Mouse (Mus musculus): Measurements from ENCODE around the gene Polr2m. TPM values are rescaled to one million over a fixed set of nuclear protein-coding genes. Genes with fewer than 3 reads are reported as not detected.

Polr2m gene
- polyA plus RNA-seq, 1 experiment from 2014 or later: 328 TPM

GRCm38 (mm10) chr9:71512899-71513298 lies 27.2 kb upstream of the Polr2m start:
- H3K36me3 ChIP-seq (ENCODE audit: control insufficient read depth, insufficient read depth, low read length): no peaks in the 10 kb centered on the region
- H3K9ac ChIP-seq (replicated peaks; ENCODE audit: low read depth, low read length): no peak overlapping the region
- no peak overlapping the region for H3K4me3 ChIP-seq (ENCODE audit: low read depth, low read length)
- H3K27me3 ChIP-seq (ENCODE audit: control insufficient read depth, insufficient read depth, low read length): no peaks in the 10 kb centered on the region
- ATAC-seq (ENCODE audit: insufficient number of reproducible peaks, insufficient read depth, low FRiP score, low read depth): no peak
- H3K4me1 ChIP-seq (ENCODE audit: control insufficient read depth, insufficient read depth, low read length): no peaks in the 10 kb centered on the region
- no peaks in the 10 kb centered on the region for H3K9me3 ChIP-seq (ENCODE audit: control insufficient read depth, low read depth, low read length)
- WGBS: 72% methylated on average over 10 of the region's 10 CpGs
- H3K4me2 ChIP-seq (replicated peaks; ENCODE audit: low read depth, low read length): no peak overlapping the region
- H3K27ac ChIP-seq (ENCODE audit: low read length): no peak overlapping the region

GRCm38 (mm10) chr9:71498391-71499182 lies 12.9 kb upstream of the Polr2m start:
- Histone ChIP-seq H3K4me3 (ENCODE audit: low read depth, low read length) (no peak overlapping the region), H3K4me2 (replicated peaks; ENCODE audit: low read depth, low read length) (no peak overlapping the region), H3K9ac (replicated peaks; ENCODE audit: low read depth, low read length) (no peak overlapping the region), H3K36me3 (ENCODE audit: control insufficient read depth, insufficient read depth, low read length) (no peaks in the 10 kb centered on the region), H3K4me1 (ENCODE audit: control insufficient read depth, insufficient read depth, low read length) (peaks cover 2% of the 10 kb centered on the region), H3K27me3 (ENCODE audit: control insufficient read depth, insufficient read depth, low read length) (no peaks in the 10 kb centered on the region), H3K9me3 (ENCODE audit: control insufficient read depth, low read depth, low read length) (no peaks in the 10 kb centered on the region), H3K27ac (ENCODE audit: low read length) (no peak overlapping the region)
- ATAC-seq (ENCODE audit: insufficient number of reproducible peaks, insufficient read depth, low FRiP score, low read depth): no peak
- WGBS: 39% methylated on average over 10 of the region's 10 CpGs

GRCm38 (mm10) chr9:71496637-71497036 lies 10.9 kb upstream of the Polr2m start:
- Histone ChIP-seq H3K9ac (replicated peaks; ENCODE audit: low read depth, low read length) (no peak overlapping the region), H3K4me3 (ENCODE audit: low read depth, low read length) (no peak overlapping the region), H3K4me1 (ENCODE audit: control insufficient read depth, insufficient read depth, low read length) (peaks cover 5% of the 10 kb centered on the region), H3K27ac (ENCODE audit: low read length) (no peak overlapping the region), H3K36me3 (ENCODE audit: control insufficient read depth, insufficient read depth, low read length) (no peaks in the 10 kb centered on the region), H3K9me3 (ENCODE audit: control insufficient read depth, low read depth, low read length) (no peaks in the 10 kb centered on the region), H3K27me3 (ENCODE audit: control insufficient read depth, insufficient read depth, low read length) (no peaks in the 10 kb centered on the region), H3K4me2 (replicated peaks; ENCODE audit: low read depth, low read length) (no peak overlapping the region)
- 40% methylated on average over 2 of the region's 2 CpGs for WGBS
- no peak for ATAC-seq (ENCODE audit: insufficient number of reproducible peaks, insufficient read depth, low FRiP score, low read depth)

- Histone ChIP-seq H3K4me2 (replicated peaks; ENCODE audit: low read depth, low read length) (no peak overlapping the region), H3K27ac (ENCODE audit: low read length) (no peak overlapping the region), H3K4me3 (ENCODE audit: low read depth, low read length) (no peak overlapping the region), H3K9me3 (ENCODE audit: control insufficient read depth, low read depth, low read length) (no peaks in the 10 kb centered on the region), H3K27me3 (ENCODE audit: control insufficient read depth, insufficient read depth, low read length) (no peaks in the 10 kb centered on the region), H3K4me1 (ENCODE audit: control insufficient read depth, insufficient read depth, low read length) (peaks cover 10% of the 10 kb centered on the region), H3K36me3 (ENCODE audit: control insufficient read depth, insufficient read depth, low read length) (no peaks in the 10 kb centered on the region), H3K9ac (replicated peaks; ENCODE audit: low read depth, low read length) (no peak overlapping the region)
- no peak for ATAC-seq (ENCODE audit: insufficient number of reproducible peaks, insufficient read depth, low FRiP score, low read depth)
- 74% methylated on average over 5 of the region's 5 CpGs for WGBS
Measured at GRCm38 (mm10) chr9:71493771-71494170, 8.0 kb upstream of the Polr2m start.

- Histone ChIP-seq H3K9me3 (ENCODE audit: control insufficient read depth, low read depth, low read length) (no peaks in the 10 kb centered on the region), H3K4me2 (replicated peaks; ENCODE audit: low read depth, low read length) (peak overlapping the region; percentile 17; the same call in 1 of the 2 replicates), H3K36me3 (ENCODE audit: control insufficient read depth, insufficient read depth, low read length) (no peaks in the 10 kb centered on the region), H3K9ac (replicated peaks; ENCODE audit: low read depth, low read length) (no peak overlapping the region), H3K4me3 (ENCODE audit: low read depth, low read length) (no peak overlapping the region), H3K4me1 (ENCODE audit: control insufficient read depth, insufficient read depth, low read length) (peaks cover 8% of the 10 kb centered on the region; the same call in 1 of the 2 replicates), H3K27me3 (ENCODE audit: control insufficient read depth, insufficient read depth, low read length) (no peaks in the 10 kb centered on the region), H3K27ac (ENCODE audit: low read length) (no peak overlapping the region)
- WGBS: 51% methylated on average over 15 of the region's 15 CpGs
- no peak for ATAC-seq (ENCODE audit: insufficient number of reproducible peaks, insufficient read depth, low FRiP score, low read depth)
Measured at GRCm38 (mm10) chr9:71492296-71493025, 6.7 kb upstream of the Polr2m start.

GRCm38 (mm10) chr9:71490076-71490475 lies 4.3 kb upstream of the Polr2m start:
- H3K27me3 ChIP-seq (ENCODE audit: control insufficient read depth, insufficient read depth, low read length): no peaks in the 10 kb centered on the region
- no peak overlapping the region for H3K27ac ChIP-seq (ENCODE audit: low read length)
- H3K4me3 ChIP-seq (ENCODE audit: low read depth, low read length): no peak overlapping the region
- 0 out of 2 replicates have a peak overlapping the region, but pooled peaks have one; percentile 14 for H3K9ac ChIP-seq (replicated peaks; ENCODE audit: low read depth, low read length)
- no peaks in the 10 kb centered on the region for H3K9me3 ChIP-seq (ENCODE audit: control insufficient read depth, low read depth, low read length)
- peaks cover 8% of the 10 kb centered on the region; the same call in 1 of the 2 replicates for H3K4me1 ChIP-seq (ENCODE audit: control insufficient read depth, insufficient read depth, low read length)
- 28% methylated on average over 3 of the region's 3 CpGs for WGBS
- no peak for ATAC-seq (ENCODE audit: insufficient number of reproducible peaks, insufficient read depth, low FRiP score, low read depth)
- H3K36me3 ChIP-seq (ENCODE audit: control insufficient read depth, insufficient read depth, low read length): no peaks in the 10 kb centered on the region
- no peak overlapping the region for H3K4me2 ChIP-seq (replicated peaks; ENCODE audit: low read depth, low read length)

GRCm38 (mm10) chr9:71486127-71486526 lies 392 bp upstream of the Polr2m start:
- Histone ChIP-seq H3K27ac (ENCODE audit: low read length) (peak overlapping the region; percentile 95; the same call in 1 of the 2 replicates), H3K4me2 (replicated peaks; ENCODE audit: low read depth, low read length) (peak overlapping the region; percentile 23; the same call in 1 of the 2 replicates), H3K4me3 (ENCODE audit: low read depth, low read length) (peak overlapping the region; percentile 99; the same call in 1 of the 2 replicates)

GRCm38 (mm10) chr9:71484871-71485474 lies 762 bp downstream of the Polr2m start:
- Histone ChIP-seq H3K4me2 (replicated peaks; ENCODE audit: low read depth, low read length) (peak overlapping the region; percentile 84), H3K4me1 (ENCODE audit: control insufficient read depth, insufficient read depth, low read length) (0 out of 2 replicates have a peak, but pooled peaks cover under 1% of the 10 kb centered on the region), H3K9me3 (ENCODE audit: control insufficient read depth, low read depth, low read length) (no peaks in the 10 kb centered on the region), H3K4me3 (ENCODE audit: low read depth, low read length) (peak overlapping the region; percentile 99), H3K9ac (replicated peaks; ENCODE audit: low read depth, low read length) (peak overlapping the region; percentile 100), H3K27ac (ENCODE audit: low read length) (peak overlapping the region; percentile 95), H3K27me3 (ENCODE audit: control insufficient read depth, insufficient read depth, low read length) (no peaks in the 10 kb centered on the region), H3K36me3 (ENCODE audit: control insufficient read depth, insufficient read depth, low read length) (peaks cover 35% of the 10 kb centered on the region)
- no peak for ATAC-seq (ENCODE audit: insufficient number of reproducible peaks, insufficient read depth, low FRiP score, low read depth)
- 1% methylated on average over 14 of the region's 14 CpGs for WGBS

More at GRCm38 (mm10) chr9:71486127-71486526, 392 bp upstream of the Polr2m start:
- peak; percentile 10; the same call in 1 of the 2 replicates for ATAC-seq (ENCODE audit: insufficient number of reproducible peaks, insufficient read depth, low FRiP score, low read depth)
- Histone ChIP-seq H3K36me3 (ENCODE audit: control insufficient read depth, insufficient read depth, low read length) (peaks cover 23% of the 10 kb centered on the region), H3K9me3 (ENCODE audit: control insufficient read depth, low read depth, low read length) (no peaks in the 10 kb centered on the region), H3K9ac (replicated peaks; ENCODE audit: low read depth, low read length) (no peak overlapping the region), H3K27me3 (ENCODE audit: control insufficient read depth, insufficient read depth, low read length) (no peaks in the 10 kb centered on the region), H3K4me1 (ENCODE audit: control insufficient read depth, insufficient read depth, low read length) (peaks cover 5% of the 10 kb centered on the region; the same call in 1 of the 2 replicates)
- 38% methylated on average over 7 of the region's 7 CpGs for WGBS

Measured in stomach, embryonic 14.5 days (tissue).